ENCODE assay signal across 10 mouse cellular contexts in genomic region chr8:119258642-119259041, GRCm38 (mm10).
DNase-seq lines count a peak whose midpoint lies in the region; ATAC-seq and TF ChIP-seq lines count a peak whose summit lies in the region.
"Had no signal": no experiment of that assay in that cellular context is flagged by ENCODE, and none has a peak within 500 bp of the region (broad histone marks: within the 10 kb centered on the region; RNA-seq: fewer than 3 reads in every experiment).

No protein-coding gene starts in this region.

- WGBS in kidney, embryonic 16.5 days, result 28% methylated on average over 11 of the region's 11 CpGs
- 44% methylated on average over 11 of the region's 11 CpGs for WGBS in embryonic facial prominence, embryonic 10.5 days

- POLR2A ChIA-PET in Patski (lab: Charles Lee), result no interaction called here

- intact Hi-C loops in left cerebral cortex, postnatal 14 days (cut with DNase I), result no loop called here

- no peak overlapping the region for H3K27ac ChIP-seq in kidney, embryonic 16.5 days (ENCODE audit: low read length)
- no peak overlapping the region for H3K27ac ChIP-seq in embryonic facial prominence, embryonic 10.5 days (replicated peaks)
- H3K27ac ChIP-seq: midbrain, embryonic 12.5 days had no signal

- CTCF ChIA-PET in Patski (lab: Charles Lee), result no interaction called here

- H3K4me2 ChIP-seq in kidney, embryonic 16.5 days (replicated peaks; ENCODE audit: low read depth, low read length), result no peak overlapping the region
- H3K4me2 ChIP-seq: midbrain, embryonic 12.5 days had no signal

- no peak overlapping the region for H3K9ac ChIP-seq in kidney, embryonic 16.5 days (replicated peaks; ENCODE audit: low read length)
- H3K9ac ChIP-seq: midbrain, embryonic 12.5 days had no signal

- no peaks in the 10 kb centered on the region for H3K27me3 ChIP-seq in kidney, embryonic 16.5 days (ENCODE audit: insufficient read depth, low read length)
- no peaks in the 10 kb centered on the region for H3K27me3 ChIP-seq in Patski
- no peaks in the 10 kb centered on the region for H3K27me3 ChIP-seq in embryonic facial prominence, embryonic 10.5 days (replicated peaks; ENCODE audit: low read depth, poor library complexity, severe bottlenecking)
- H3K27me3 ChIP-seq: midbrain, embryonic 12.5 days had no signal

- DNase-seq in kidney, adult 11 months, result peak; percentile 5
- DNase-seq in Patski (ENCODE audit: low read depth, low spot score) (peak; percentile 3), MN1 (ENCODE audit: low spot score) (no peak)
- peak; percentile 59 for DNase-seq in embryonic facial prominence, embryonic 10.5 days (ENCODE audit: low spot score)
- peak; percentile 42 to 44 for DNase-seq in lung, postnatal 4 days
- DNase-seq in spleen, adult 18-20 months, result no peak
- DNase-seq in left cerebral cortex, postnatal 14 days (ENCODE audit: low spot score in 2 of 2), result no peak
- DNase-seq: layer of hippocampus, adult 9-11 months had no signal

- no peak for ATAC-seq in kidney, embryonic 16.5 days (ENCODE audit: low FRiP score, low TSS enrichment)
- no peak for ATAC-seq in Patski

- H3K4me1 ChIP-seq in kidney, embryonic 16.5 days (ENCODE audit: insufficient read depth, low read length), result no peaks in the 10 kb centered on the region
- no peaks in the 10 kb centered on the region for H3K4me1 ChIP-seq in embryonic facial prominence, embryonic 10.5 days
- H3K4me1 ChIP-seq: midbrain, embryonic 12.5 days had no signal

- no peaks in the 10 kb centered on the region for H3K9me3 ChIP-seq in kidney, embryonic 16.5 days (ENCODE audit: low read length)
- no peaks in the 10 kb centered on the region for H3K9me3 ChIP-seq in embryonic facial prominence, embryonic 10.5 days

- in situ Hi-C loops in Patski (cut with MboI; ENCODE audit: low pct_unique_long_range_greater_than_20kb), result no loop called here

- H3K36me3 ChIP-seq in kidney, embryonic 16.5 days (ENCODE audit: insufficient read depth, low read length), result no peaks in the 10 kb centered on the region
- H3K36me3 ChIP-seq in embryonic facial prominence, embryonic 10.5 days (replicated peaks), result no peaks in the 10 kb centered on the region
- H3K36me3 ChIP-seq: midbrain, embryonic 12.5 days had no signal

- H3K4me3 ChIP-seq in kidney, embryonic 16.5 days (ENCODE audit: low read length), result no peak overlapping the region
- H3K4me3 ChIP-seq in embryonic facial prominence, embryonic 10.5 days, result no peak overlapping the region
- H3K4me3 ChIP-seq: midbrain, embryonic 12.5 days had no signal

- no peak for TF ChIP-seq CTCF in Patski (IDR thresholded peaks at IDR 0.05)

Comparison
In these comparisons a context has a peak if more than half of its experiments do, and no peak if none do; other contexts are left out.
1. DNase-seq: peak in kidney, adult 11 months (single experiment), Patski (single experiment), embryonic facial prominence, embryonic 10.5 days (single experiment) and lung, postnatal 4 days (2 of 2); none in MN1 (single experiment), spleen, adult 18-20 months (0 of 2) and left cerebral cortex, postnatal 14 days (0 of 2).